ENCODE assay signal across 8 mouse cellular contexts in the genomic region with DNA sequence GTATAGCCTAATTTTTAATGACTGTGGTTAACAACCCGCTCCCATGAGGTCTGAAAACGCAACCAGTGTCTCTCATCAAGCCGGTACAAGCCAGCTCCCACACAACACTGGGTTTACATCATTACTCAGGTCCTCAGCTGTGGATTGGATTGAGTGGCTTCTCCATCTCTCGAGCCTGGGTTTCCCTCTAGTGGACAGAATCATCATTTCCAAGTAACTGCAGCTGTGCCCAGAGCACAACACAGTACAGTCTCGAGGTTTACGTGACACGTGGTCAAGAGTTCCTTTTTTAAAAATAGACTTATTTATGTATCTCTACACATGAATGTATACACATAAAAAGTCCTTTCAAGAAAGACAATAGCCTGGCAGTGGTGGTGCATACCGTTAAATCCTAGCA. TPM values are rescaled to one million over a fixed set of nuclear protein-coding genes. Genes with fewer than 3 reads are reported as not detected.
DNase-seq lines count a peak whose midpoint lies in the region; ATAC-seq and TF ChIP-seq lines count a peak whose summit lies in the region.

No protein-coding gene starts in this region.

- TF ChIP-seq CTCF in Patski (IDR thresholded peaks at IDR 0.05) = peak; percentile 61

- no peaks in the 10 kb centered on the region for H3K27me3 ChIP-seq in Patski
- H3K27me3 ChIP-seq in forebrain, embryonic 12.5 days = peaks cover 24% of the 10 kb centered on the region
- H3K27me3 ChIP-seq in hindbrain, embryonic 14.5 days (ENCODE audit: control insufficient read depth, insufficient read depth, low read length) = peaks cover 21% of the 10 kb centered on the region

- peaks cover 9% of the 10 kb centered on the region for H3K4me1 ChIP-seq in forebrain, embryonic 12.5 days
- H3K4me1 ChIP-seq in hindbrain, embryonic 14.5 days (replicated peaks; ENCODE audit: control insufficient read depth, insufficient read depth, low read length) = no peaks in the 10 kb centered on the region

- no peak overlapping the region for H3K4me3 ChIP-seq in forebrain, embryonic 12.5 days (replicated peaks)
- H3K4me3 ChIP-seq in hindbrain, embryonic 14.5 days (replicated peaks; ENCODE audit: low read length) = no peak overlapping the region

- no peak overlapping the region for H3K27ac ChIP-seq in forebrain, embryonic 12.5 days
- no peak overlapping the region for H3K27ac ChIP-seq in hindbrain, embryonic 14.5 days

- WGBS in forebrain, embryonic 12.5 days = 49% methylated on average over 8 of the region's 8 CpGs
- WGBS in hindbrain, embryonic 14.5 days = 42% methylated on average over 8 of the region's 8 CpGs

- POLR2A ChIA-PET in Patski (lab: Charles Lee) = interaction anchor here (0.6 kb wide), 1 partner anchor 140 kb away, joined by 4 read pairs; no protein-coding TSS in a partner anchor

- H3K4me2 ChIP-seq in forebrain, embryonic 12.5 days = no peak overlapping the region
- H3K4me2 ChIP-seq in hindbrain, embryonic 14.5 days (replicated peaks) = no peak overlapping the region

- H3K9me3 ChIP-seq in forebrain, embryonic 12.5 days = no peaks in the 10 kb centered on the region
- H3K9me3 ChIP-seq in hindbrain, embryonic 14.5 days (ENCODE audit: control insufficient read depth, low read length) = no peaks in the 10 kb centered on the region

- DNase-seq in CD8-positive naive resting alpha-beta T cell, adult 2 months (ENCODE audit: low read depth in 2 of 2, low spot score in 2 of 2) = peak; percentile 55 to 70
- DNase-seq in Patski (ENCODE audit: low read depth, low spot score) = no peak
- DNase-seq in hindbrain, embryonic 14.5 days (ENCODE audit: low spot score) = peak; percentile 83
- peak; percentile 63 to 66 for DNase-seq in layer of hippocampus, postnatal 10 days (ENCODE audit: low spot score in 2 of 2)
- DNase-seq in lung, postnatal 10 days = peak; percentile 82
- peak; percentile 67 for DNase-seq in right cerebral cortex, postnatal 25 days
- no peak for DNase-seq in urinary bladder, postnatal 10 days (ENCODE audit: low spot score)

- peak; percentile 60 for ATAC-seq in Patski
- peak; percentile 83 for ATAC-seq in forebrain, embryonic 12.5 days (ENCODE audit: low FRiP score)
- ATAC-seq in hindbrain, embryonic 14.5 days (ENCODE audit: low FRiP score) = peak; percentile 91

- no peaks in the 10 kb centered on the region for H3K36me3 ChIP-seq in forebrain, embryonic 12.5 days (replicated peaks)
- no peaks in the 10 kb centered on the region for H3K36me3 ChIP-seq in hindbrain, embryonic 14.5 days (replicated peaks; ENCODE audit: control insufficient read depth, insufficient read depth)

- no peak overlapping the region for H3K9ac ChIP-seq in forebrain, embryonic 12.5 days
- no peak overlapping the region for H3K9ac ChIP-seq in hindbrain, embryonic 14.5 days

- CTCF ChIA-PET in Patski (lab: Charles Lee) = interaction anchor here (1.0 to 1.4 kb wide), 7 partner anchors 11 to 84 kb away, joined by 3 to 5 read pairs (median 4); partner anchors contain the start of gene Mycl

- in situ Hi-C loops in Patski (cut with MboI; ENCODE audit: low pct_unique_long_range_greater_than_20kb) = no loop called here

RNA-seq across cellular contexts. Expression of gene Mycl, which starts 10.3 kb away (rescaled TPM):
- 0.19 TPM for polyA plus RNA-seq in Patski (2021)
- polyA plus RNA-seq in forebrain, embryonic 12.5 days (2016; fragmentation: Nextera tagmentation; extraction: Ambion mirVana) = 84.0 and 84.3 TPM in 2 replicates
- 68.7 and 71.9 TPM in 2 replicates for polyA plus RNA-seq in hindbrain, embryonic 14.5 days (2014; fragmentation: Nextera tagmentation; extraction: Ambion mirVana)
- total RNA-seq in layer of hippocampus, postnatal 10 days (2021) = 10 to 100 TPM; 53.5 to 59.1 TPM

RNA-seq across cellular contexts. Expression of gene Mfsd2a, which starts 24.1 kb away (rescaled TPM):
- polyA plus RNA-seq in Patski (2021) = 0.08 TPM
- 21.7 TPM in 2 replicates for polyA plus RNA-seq in forebrain, embryonic 12.5 days (2016; fragmentation: Nextera tagmentation; extraction: Ambion mirVana)
- 27.9 and 28.3 TPM in 2 replicates for polyA plus RNA-seq in hindbrain, embryonic 14.5 days (2014; fragmentation: Nextera tagmentation; extraction: Ambion mirVana)
- total RNA-seq in layer of hippocampus, postnatal 10 days (2021) = 10 to 100 TPM; 64.0 to 68.9 TPM

RNA-seq across cellular contexts. Expression of gene Trit1, which starts 31.3 kb away (rescaled TPM):
- 12.9 TPM for polyA plus RNA-seq in Patski (2021)
- 29.3 and 29.7 TPM in 2 replicates for polyA plus RNA-seq in forebrain, embryonic 12.5 days (2016; fragmentation: Nextera tagmentation; extraction: Ambion mirVana)
- 19.8 and 24.6 TPM in 2 replicates for polyA plus RNA-seq in hindbrain, embryonic 14.5 days (2014; fragmentation: Nextera tagmentation; extraction: Ambion mirVana)
- total RNA-seq in layer of hippocampus, postnatal 10 days (2021) = 10 to 100 TPM; 24.5 to 29.2 TPM

Comparison
In these comparisons a context has a peak if more than half of its experiments do, and no peak if none do; other contexts are left out.
1. DNase-seq: peak in CD8-positive naive resting alpha-beta T cell, adult 2 months (2 of 2), hindbrain, embryonic 14.5 days (single experiment), layer of hippocampus, postnatal 10 days (2 of 2), lung, postnatal 10 days (single experiment) and right cerebral cortex, postnatal 25 days (single experiment); none in Patski (single experiment) and urinary bladder, postnatal 10 days (single experiment).
2. RNA of gene Mycl, which starts 10.3 kb away (polyA plus RNA-seq): 84.0 to 84.3 TPM in forebrain, embryonic 12.5 days and 68.7 to 71.9 TPM in hindbrain, embryonic 14.5 days; 0.19 TPM in Patski (single experiment); every median in the first group is over 10 times any median in the second.
3. RNA of gene Mfsd2a, which starts 24.1 kb away (polyA plus RNA-seq): 27.9 to 28.3 TPM in hindbrain, embryonic 14.5 days and 21.7 TPM in forebrain, embryonic 12.5 days; 0.08 TPM in Patski (single experiment); every median in the first group is over 10 times any median in the second.
4. Peak in every context shown above with its lines, with median percentiles within 50 percentile points of each other: ATAC-seq.